Mouse (Mus musculus): ENCODE measurements around the gene Olfr164. TPM values are rescaled to one million over a fixed set of nuclear protein-coding genes. Genes with fewer than 3 reads are reported as not detected.

The Olfr164 gene
- not detected for total RNA-seq (2022)

- DNase-seq (ENCODE audit: low spot score in 2 of 2): no peak
These were observed at the start of gene Olfr164 for GRCm38 (mm10) chr16:19313964-19314363. TSS of gene Olfr164 (minus strand) at chr16:19314064.

DNA sequence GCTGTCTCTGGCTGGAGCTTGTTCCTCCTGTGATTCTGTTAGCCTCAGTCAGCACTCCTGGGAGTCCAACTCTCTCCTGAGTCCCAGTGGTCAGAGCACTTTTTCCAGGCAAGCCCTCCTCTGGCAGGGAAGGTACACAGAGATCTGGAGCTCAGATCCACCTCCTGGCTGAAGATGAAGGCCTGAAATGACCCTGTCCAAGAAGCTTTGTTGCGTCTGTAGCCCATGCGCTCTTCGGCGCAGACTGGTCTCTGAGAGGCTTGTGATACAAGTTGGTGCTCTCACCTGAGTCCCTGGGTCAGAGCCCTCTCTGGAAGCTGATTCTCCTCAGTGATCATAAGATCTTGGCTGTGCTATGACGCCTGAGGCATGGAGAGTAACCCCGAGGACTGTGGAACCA, 35.2 kb upstream of the Olfr164 start:
- no peak for DNase-seq (ENCODE audit: low spot score in 2 of 2)

DNA sequence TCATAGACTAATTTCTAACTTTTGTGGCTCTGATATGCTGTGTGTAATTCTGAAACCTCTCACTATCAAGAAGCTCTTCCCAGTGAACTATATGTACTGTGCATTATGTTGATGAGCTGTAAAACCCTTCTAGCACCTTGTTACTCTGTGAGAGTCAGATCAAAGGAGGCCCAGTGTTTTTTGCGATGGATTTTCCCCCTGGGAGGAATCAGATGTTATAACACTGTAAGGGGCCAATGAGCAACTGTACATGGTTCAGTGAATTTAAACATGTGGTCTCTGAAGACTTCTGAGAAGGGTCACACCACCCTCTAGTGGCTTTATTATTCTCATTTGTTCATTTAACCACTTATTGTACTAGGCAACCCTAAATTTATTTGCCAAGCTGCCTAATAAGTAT, 50.6 kb downstream of the Olfr164 start:
- DNase-seq (ENCODE audit: low spot score in 2 of 2): no peak

DNA sequence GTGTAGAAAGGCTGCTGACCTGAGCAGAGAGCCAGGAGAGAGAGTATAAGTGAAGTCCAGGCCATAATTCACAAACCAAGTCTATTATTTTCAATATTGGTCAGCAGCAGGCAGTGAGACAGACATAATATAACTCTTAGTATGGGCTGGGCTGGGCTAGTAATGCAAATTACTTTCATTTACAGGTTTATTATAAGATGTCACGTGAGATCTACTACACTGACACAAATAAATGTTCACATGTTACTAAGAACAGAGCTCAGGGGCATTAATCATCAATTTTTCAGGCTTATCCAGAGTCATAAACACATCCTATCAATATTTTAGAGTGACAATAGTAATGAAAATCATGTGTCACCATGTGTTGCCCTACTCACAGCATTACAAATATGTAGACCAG, 53.1 kb downstream of the Olfr164 start:
- DNase-seq (ENCODE audit: low spot score in 2 of 2): no peak

GRCm38 (mm10) chr16:19245835-19246234, 68.0 kb downstream of the Olfr164 start:
- no peak for DNase-seq (ENCODE audit: low spot score in 2 of 2)

GRCm38 (mm10) chr16:19241539-19242025, 72.3 kb downstream of the Olfr164 start:
- no peak for DNase-seq (ENCODE audit: low spot score in 2 of 2)

DNA sequence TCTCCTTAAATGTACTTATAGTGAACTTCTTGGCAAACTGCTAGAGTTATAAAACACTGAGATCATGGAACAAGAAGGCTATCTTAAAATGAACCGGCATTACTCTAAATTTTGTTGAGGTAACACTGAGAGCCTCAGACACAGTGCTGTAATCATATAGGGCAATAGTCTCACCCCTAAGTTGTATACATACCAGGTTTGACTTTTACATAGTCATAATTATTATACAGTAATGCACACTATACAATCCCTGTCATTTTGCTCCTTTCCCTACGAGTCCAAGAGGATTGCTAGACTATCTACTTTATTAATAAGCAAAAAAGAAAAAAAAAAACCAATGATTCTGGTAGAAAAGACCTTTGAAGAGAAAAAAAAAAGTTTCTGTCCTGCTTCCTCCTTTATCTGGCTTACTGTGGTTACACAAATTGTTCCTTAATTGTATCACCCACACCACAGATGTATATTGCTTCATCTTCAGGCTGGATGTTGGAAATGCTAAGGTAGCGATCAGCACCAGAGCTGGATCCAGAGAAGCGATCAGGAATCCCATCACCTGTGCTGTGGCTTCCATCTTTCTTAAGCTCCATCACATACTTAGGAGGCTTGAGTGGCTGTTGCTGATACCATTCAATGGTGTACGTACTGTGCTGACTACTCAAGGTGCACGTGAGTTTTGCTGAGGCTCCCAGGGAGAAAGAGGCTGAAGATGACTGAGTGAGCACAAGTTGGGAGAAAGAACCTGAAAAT, 72.9 kb downstream of the Olfr164 start:
- no peak for DNase-seq (ENCODE audit: low spot score in 2 of 2)

GRCm38 (mm10) chr16:19236719-19237118, 77.1 kb downstream of the Olfr164 start:
- DNase-seq (ENCODE audit: low spot score in 2 of 2): no peak

Small RNAs within 50 kb of the gene (microRNA-seq; reads per million reads assigned to microRNA genes)
- not detected for gene Gm23612

Other genes starting within 250 kb of the Olfr164 start
- gene Olfr165, start 109.1 kb upstream of the Olfr164 start, total RNA-seq (2022): not detected
- not detected for gene Olfr166, start 169.6 kb upstream of the Olfr164 start, total RNA-seq (2022)
- gene Olfr167, start 208.2 kb upstream of the Olfr164 start, total RNA-seq (2022): not detected
- gene Olfr168, start 221.5 kb upstream of the Olfr164 start, total RNA-seq (2022): not detected